Mouse (Mus musculus): ENCODE results near the gene Ephb3.

Ephb3 gene

GRCm38 (mm10) chr16:21208001-21208565 lies 3.5 kb downstream of the Ephb3 start:
- peak; percentile 38 for DNase-seq

DNA sequence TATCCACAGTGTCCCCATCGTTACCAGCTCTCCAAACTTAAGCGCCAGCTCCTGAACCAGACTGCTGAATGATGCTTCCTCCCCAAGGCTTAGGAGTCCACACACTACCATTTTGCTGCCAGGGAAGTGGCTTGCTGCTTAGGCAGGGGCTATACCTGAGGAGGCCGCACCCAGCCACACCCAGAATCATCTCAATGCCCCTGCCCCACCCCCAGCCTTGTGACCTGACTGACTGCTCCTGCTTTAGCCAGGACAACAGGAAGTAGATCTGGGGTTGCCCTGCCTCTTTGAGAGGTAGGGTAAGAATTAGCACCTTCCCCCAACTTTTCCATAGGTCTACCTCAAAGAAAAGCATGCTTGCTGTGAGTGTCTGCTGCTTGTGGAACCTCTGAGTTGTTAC lies 4.7 kb downstream of the Ephb3 start:
- no peak for DNase-seq

DNA sequence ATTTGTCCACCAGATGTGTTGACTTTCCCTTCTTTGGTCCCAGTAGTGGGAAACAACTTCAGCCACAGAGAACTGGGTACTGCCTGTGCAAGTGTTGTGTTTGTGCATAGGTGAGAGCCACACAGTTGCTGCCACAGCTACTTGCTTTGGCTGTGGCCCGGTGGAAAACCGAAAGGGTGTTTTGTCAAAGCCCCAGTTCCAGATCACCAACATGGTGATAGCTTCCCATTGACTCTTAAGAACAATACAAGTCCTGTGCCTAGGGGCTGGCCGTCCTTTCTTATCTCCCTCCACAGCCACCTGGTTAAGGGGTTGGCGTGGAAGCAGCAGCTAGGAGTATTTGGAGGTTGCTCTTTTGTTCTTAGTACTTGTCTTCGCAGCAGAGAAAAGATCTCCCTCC lies 5.6 kb downstream of the Ephb3 start:
- DNase-seq: no peak

DNA sequence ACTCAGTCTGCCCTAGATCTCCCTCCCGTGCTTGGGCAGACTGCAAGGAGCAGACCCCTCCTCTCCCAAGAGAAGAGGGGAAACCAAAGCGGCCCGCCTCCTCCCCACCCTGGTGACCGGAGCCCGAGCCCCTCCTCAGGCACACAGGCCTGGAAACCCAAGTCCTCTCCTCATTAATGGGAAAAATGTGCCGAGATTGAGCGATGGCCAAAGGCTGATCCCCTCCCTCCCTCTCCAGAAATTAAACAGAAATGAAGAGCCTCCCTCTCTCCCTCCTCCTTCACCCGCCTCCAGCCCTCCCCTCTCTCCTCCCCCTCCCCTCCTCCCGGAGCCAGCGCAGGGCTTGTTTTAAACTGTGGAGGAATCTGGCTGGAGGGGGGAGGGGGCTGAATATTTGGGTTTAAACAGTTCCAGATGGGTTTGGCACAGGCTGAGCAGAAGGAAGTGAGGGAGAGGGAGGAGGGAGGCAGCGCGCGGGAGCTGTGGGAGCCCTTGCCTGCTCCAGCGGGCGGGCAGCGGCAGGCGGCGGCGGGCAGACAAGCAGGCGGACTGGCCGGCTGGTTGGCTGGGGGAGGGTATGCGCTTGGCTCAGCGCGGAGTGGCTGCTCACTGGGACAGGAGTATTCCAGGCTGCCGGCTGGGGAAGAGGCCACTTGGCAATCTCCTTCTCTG lies 6.2 kb downstream of the Ephb3 start:
- DNase-seq: peak; percentile 96

GRCm38 (mm10) chr16:21211501-21211900 lies 6.9 kb downstream of the Ephb3 start:
- DNase-seq: no peak

GRCm38 (mm10) chr16:21212369-21212768 lies 7.8 kb downstream of the Ephb3 start:
- DNase-seq: no peak

- no peak for DNase-seq
Observed at GRCm38 (mm10) chr16:21213939-21214338, 9.4 kb downstream of the Ephb3 start.

GRCm38 (mm10) chr16:21214803-21215202 lies 10.2 kb downstream of the Ephb3 start:
- no peak for DNase-seq

GRCm38 (mm10) chr16:21216047-21216446 lies 11.5 kb downstream of the Ephb3 start:
- peak; percentile 46 for DNase-seq

DNA sequence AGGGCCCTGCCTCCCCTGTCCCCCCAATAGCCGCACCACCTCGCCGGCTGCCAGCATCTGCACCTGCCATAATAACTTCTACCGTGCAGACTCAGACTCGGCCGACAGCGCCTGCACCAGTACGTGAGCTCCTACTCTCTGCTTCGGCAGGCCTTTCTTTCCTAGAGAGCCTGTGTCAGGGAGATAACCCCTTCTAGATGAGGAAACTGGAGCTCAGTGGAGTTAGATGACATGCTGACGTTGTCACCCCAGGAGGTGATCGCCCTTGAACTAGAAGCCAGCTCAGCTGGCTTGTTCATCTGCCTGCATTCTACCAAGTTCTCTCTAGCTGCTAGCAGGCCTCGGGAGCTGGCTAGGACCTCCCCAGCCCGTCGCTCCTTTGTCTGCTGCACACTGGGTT lies 12.7 kb downstream of the Ephb3 start:
- DNase-seq: no peak

DNA sequence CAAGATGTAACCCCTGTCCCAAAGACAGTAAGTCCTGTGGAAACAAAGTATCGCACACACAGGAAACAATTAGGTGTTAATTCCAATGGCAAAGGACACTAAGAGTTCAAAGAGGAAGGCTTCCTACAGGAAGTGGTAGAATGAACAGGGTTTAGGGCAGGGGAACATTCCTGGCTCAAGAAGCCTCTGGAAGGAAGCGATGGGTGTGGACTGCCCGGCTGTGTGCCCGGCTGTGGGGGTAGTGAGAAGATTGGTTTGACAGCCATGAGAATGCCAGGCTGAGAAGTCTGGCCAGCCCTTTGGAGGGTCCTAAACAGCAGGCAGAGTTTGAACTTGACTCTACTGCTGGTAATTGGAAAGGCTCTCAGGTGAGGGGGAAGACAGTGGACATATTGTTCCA lies 15.1 kb downstream of the Ephb3 start:
- peak; percentile 57 for DNase-seq

DNA sequence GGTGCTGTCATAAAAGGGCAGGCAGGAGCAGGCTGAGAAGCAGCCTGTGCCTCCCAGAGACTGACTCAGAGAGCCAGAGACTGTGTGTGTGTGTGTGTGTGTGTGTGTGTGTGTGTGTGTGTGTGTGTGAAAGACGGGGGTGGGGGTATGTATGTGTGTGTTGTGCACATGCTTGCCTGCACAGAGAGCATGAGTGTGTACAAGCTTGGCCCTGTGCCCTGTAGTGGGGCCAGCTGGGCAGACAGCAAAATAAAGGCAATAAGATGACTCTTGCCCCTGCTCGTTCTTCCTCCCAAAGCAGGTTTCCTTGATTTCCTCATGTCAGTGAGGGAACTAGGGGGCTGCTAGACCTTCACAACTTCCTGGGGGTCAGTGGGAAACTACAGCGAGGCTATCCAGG lies 18.5 kb downstream of the Ephb3 start:
- DNase-seq: peak; percentile 41

DNA sequence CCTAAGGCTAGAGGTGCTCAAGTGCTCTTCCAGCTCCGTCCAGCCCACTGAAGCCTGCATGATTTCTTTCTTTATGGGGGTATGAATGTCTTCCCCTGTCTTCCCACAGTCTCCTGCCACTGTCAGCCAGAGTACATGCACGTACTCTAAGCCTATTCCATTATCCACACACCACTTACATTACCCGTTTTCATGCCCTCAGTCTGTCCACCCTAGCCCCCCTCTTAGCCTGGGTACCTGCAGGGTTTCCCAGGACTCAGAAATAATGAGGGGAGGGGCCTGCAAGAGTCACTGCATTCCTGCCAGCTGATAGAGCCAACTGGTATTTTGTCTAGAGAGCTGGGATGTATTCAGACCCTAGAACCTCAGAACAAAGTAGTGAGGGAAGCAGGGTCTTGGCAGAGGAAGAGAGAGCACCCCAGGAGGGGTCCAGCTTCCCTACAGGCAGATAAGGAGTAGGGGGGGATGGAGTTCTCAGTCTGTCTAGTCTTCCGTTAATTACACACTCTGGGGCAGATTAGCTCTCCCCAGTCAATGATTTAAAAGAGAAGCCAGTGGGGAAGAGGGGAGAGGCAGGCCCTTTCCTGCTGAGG lies 20.2 kb downstream of the Ephb3 start:
- no peak for DNase-seq

DNA sequence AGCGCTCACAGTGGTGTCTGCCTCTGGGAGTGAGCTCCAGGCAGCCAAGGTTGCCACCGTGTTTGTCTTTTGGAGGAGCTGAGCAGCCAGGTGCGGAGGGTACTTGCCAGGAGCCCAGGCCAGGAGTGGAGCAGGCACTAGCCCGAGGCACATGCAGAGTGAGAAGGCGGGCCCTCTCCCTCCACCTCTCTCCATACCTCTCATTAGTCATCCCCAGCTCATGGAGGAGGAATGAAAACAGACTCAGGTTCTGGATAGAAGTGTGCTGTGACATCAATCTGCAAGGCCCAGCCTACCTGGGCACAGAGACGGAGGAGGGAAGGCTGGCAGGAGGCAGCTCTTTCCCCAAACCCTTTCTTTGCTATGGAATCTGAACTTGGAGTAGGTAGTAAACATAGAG lies 22.1 kb downstream of the Ephb3 start:
- DNase-seq: no peak

DNA sequence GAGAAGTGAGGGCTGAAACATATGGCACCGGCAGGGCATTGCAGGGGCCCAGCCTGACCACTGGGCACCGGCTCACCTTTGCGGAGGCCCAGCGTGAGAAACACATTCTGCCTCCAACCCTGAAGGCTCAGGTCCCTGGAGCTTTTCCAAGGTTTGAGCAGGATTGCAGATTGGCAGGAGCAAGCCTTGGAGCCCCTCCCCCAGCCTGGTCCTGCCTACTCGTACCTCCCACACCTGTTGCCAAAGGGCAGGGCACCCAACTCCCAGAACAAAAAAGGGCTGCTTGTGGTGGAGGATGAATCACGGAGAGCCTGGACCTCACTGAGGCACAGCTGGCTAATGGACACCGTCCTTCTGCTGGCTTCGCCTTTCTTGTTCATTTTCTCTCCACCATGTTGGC lies 30.6 kb downstream of the Ephb3 start:
- DNase-seq: peak; percentile 62

- peak; percentile 90 for DNase-seq
Observed at GRCm38 (mm10) chr16:21238722-21239121, 34.2 kb downstream of the Ephb3 start.

DNA sequence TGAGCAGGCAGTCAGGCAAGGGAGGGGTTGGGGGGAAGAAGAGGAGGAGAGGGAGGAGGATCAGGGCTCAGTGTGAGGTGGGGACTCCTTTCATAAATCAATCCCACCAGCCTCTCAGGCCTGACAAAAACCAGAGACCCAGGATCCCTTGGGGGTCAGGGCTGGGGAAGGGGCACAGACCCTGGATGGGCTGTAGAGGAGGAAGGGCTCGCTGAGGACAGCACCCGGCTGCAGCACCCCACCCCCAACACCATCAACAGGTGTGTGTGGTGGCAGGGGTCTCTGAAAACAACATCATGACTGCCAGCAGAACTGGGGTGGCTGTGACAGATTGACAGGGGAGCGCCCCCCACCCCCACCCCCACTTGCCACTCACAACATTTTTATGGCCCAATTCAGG lies 36.0 kb downstream of the Ephb3 start:
- DNase-seq: no peak

DNA sequence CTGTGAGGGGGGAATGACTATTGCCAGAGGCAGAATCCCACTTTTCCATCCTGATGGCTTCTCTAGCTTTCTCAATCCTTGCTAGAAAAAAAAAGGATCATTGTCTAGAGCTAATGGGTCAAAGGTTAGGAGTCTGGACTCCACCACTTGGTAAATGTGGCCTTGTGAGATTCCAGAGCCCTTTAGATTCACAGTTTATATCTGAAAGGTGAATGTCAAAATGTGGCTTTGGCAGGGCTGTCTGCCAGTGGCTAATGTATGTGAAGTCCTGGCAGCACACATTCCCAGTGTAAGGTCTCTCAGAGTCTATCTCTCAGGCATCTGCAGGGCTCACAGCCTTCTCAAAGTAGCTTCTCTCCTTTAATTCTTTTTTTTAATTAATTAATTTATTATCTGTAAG lies 36.5 kb downstream of the Ephb3 start:
- DNase-seq: no peak

GRCm38 (mm10) chr16:21242946-21243345 lies 38.4 kb downstream of the Ephb3 start:
- DNase-seq: no peak

GRCm38 (mm10) chr16:21244803-21245202 lies 40.2 kb downstream of the Ephb3 start:
- DNase-seq: no peak

DNA sequence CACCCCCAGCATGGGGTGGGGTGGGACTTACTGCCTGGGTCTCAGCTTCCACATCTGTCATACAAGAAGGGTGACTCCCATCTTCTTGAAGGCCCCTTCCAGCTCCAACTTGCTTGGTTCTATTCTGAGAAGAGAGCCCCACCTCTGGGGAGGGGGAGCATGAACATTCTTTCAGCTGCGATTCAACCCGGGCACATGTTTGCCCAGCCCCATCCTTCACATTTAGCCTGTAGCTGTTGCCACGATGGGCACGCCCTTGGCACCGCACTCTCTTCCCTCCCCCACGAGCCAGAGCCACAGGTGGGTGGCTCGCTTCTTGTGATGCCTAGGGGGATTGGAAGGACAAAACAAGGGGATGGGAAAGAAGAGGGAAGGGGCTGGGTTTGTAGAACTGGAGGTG lies 40.8 kb downstream of the Ephb3 start:
- no peak for DNase-seq

DNA sequence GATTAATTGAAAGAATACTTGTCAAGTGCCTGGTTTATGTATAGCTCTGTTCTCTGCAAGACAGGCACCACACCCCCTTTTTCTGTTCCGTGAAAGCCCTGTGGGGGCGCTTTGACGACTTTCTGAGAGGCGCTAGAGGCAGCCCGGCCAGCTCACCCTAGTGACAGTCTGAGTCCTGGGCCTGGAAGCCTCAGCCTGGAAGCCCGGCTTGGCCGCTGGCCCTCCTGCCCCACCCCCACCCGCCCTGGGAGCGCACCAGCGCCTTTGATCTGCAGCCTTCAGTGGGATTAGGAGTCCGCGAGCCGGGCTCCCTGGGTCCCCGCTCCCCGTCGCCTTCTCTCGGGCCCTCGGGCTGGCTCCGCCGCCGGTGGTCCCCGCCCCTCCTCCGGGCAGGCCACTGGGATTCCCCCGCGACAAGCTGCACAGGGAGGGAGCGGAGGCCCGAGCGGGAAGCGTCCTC lies 41.4 kb downstream of the Ephb3 start:
- DNase-seq: peak; percentile 95

GRCm38 (mm10) chr16:21246391-21247036 lies 42.0 kb downstream of the Ephb3 start:
- DNase-seq: peak; percentile 76

DNA sequence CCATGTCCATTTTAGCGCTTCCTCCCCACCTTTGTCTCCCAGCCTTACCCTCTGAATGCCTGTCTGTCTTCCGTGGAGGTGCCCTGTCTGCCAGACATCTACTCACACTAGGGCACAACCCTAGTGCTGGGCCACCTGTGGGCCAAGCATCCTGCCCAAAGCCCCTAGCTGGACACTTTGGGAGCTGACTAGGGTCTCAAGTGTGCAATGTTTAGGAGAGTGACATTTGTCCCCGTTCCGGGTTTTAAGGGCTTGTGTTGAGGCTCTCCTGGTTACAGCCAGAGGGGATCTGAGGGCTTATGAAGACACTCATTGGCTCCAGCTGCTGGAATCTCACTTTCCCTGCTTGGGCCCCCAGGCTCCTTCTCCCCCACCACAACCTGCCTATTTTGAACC lies 42.5 kb downstream of the Ephb3 start:
- DNase-seq: no peak
